Comparison of ENCODE assay signal across 8 mouse cellular contexts in genomic region chr7:65417231-65418100, GRCm38 (mm10).
DNase-seq lines count a peak whose midpoint lies in the region; ATAC-seq and TF ChIP-seq lines count a peak whose summit lies in the region.

No protein-coding gene starts in this region.

- intact Hi-C loops in gastrocnemius, adult 2 months (cut with DNase I) = no loop called here

- H3K36me3 ChIP-seq in embryonic facial prominence, embryonic 10.5 days (replicated peaks) = no peaks in the 10 kb centered on the region
- H3K36me3 ChIP-seq in hindbrain, embryonic 13.5 days = no peaks in the 10 kb centered on the region
- H3K36me3 ChIP-seq in liver, embryonic 12.5 days = no peaks in the 10 kb centered on the region
- no peaks in the 10 kb centered on the region for H3K36me3 ChIP-seq in forebrain, embryonic 16.5 days (ENCODE audit: control insufficient read depth, insufficient read depth)

- H3K4me1 ChIP-seq in embryonic facial prominence, embryonic 10.5 days = peaks cover 35% of the 10 kb centered on the region
- H3K4me1 ChIP-seq in hindbrain, embryonic 13.5 days (replicated peaks) = peaks cover 27% of the 10 kb centered on the region
- peaks cover 20% of the 10 kb centered on the region for H3K4me1 ChIP-seq in liver, embryonic 12.5 days
- peaks cover 10% of the 10 kb centered on the region for H3K4me1 ChIP-seq in forebrain, embryonic 16.5 days (replicated peaks; ENCODE audit: control insufficient read depth, insufficient read depth, low read length)

- WGBS in embryonic facial prominence, embryonic 10.5 days = 56% methylated on average over 10 of the region's 10 CpGs
- WGBS in hindbrain, embryonic 13.5 days = 34% methylated on average over 10 of the region's 10 CpGs
- 27% methylated on average over 10 of the region's 10 CpGs for WGBS in liver, embryonic 12.5 days (ENCODE audit: insufficient replicate concordance)
- WGBS in forebrain, embryonic 16.5 days = 59% methylated on average over 10 of the region's 10 CpGs

- H3K9me3 ChIP-seq in embryonic facial prominence, embryonic 10.5 days = no peaks in the 10 kb centered on the region
- H3K9me3 ChIP-seq in hindbrain, embryonic 13.5 days = no peaks in the 10 kb centered on the region
- H3K9me3 ChIP-seq in liver, embryonic 12.5 days (replicated peaks) = no peaks in the 10 kb centered on the region
- no peaks in the 10 kb centered on the region for H3K9me3 ChIP-seq in forebrain, embryonic 16.5 days (ENCODE audit: control insufficient read depth, low read length)

- DNase-seq in gastrocnemius, adult 2 months = peak; percentile 22
- DNase-seq in gastrocnemius, postnatal 10 days = no peak
- DNase-seq in embryonic facial prominence, embryonic 10.5 days (ENCODE audit: low spot score) = no peak
- DNase-seq in spleen, postnatal 4 days (ENCODE audit: low spot score in 2 of 2) = no peak
- no peak for DNase-seq in c-Kit-positive CD71-positive TER-119-positive erythroid progenitor cells, embryonic 14.5 days (ENCODE audit: low spot score)

- H3K4me3 ChIP-seq in gastrocnemius, adult 2 months = peak overlapping the region; percentile 45
- H3K4me3 ChIP-seq in embryonic facial prominence, embryonic 10.5 days = no peak overlapping the region
- no peak overlapping the region for H3K4me3 ChIP-seq in hindbrain, embryonic 13.5 days
- H3K4me3 ChIP-seq in liver, embryonic 12.5 days = no peak overlapping the region
- no peak overlapping the region for H3K4me3 ChIP-seq in forebrain, embryonic 16.5 days (replicated peaks; ENCODE audit: low read length)

- H3K27ac ChIP-seq in gastrocnemius, adult 2 months = peak overlapping the region; percentile 84
- 0 out of 2 replicates have a peak overlapping the region, but pooled peaks have one; percentile 32 for H3K27ac ChIP-seq in embryonic facial prominence, embryonic 10.5 days (replicated peaks)
- H3K27ac ChIP-seq in hindbrain, embryonic 13.5 days = peak overlapping the region; percentile 80
- H3K27ac ChIP-seq in liver, embryonic 12.5 days = 0 out of 2 replicates have a peak overlapping the region, but pooled peaks have one; percentile 14
- no peak overlapping the region; the same call in none of the 2 replicates for H3K27ac ChIP-seq in forebrain, embryonic 16.5 days (ENCODE audit: low read length)

- no peak for ATAC-seq in hindbrain, embryonic 13.5 days (ENCODE audit: low FRiP score)
- no peak for ATAC-seq in liver, embryonic 12.5 days
- no peak for ATAC-seq in forebrain, embryonic 16.5 days

- no peak overlapping the region for H3K4me2 ChIP-seq in hindbrain, embryonic 13.5 days
- H3K4me2 ChIP-seq in liver, embryonic 12.5 days = no peak overlapping the region
- no peak overlapping the region for H3K4me2 ChIP-seq in forebrain, embryonic 16.5 days (ENCODE audit: low read length)

- no peak overlapping the region for H3K9ac ChIP-seq in hindbrain, embryonic 13.5 days
- H3K9ac ChIP-seq in liver, embryonic 12.5 days = no peak overlapping the region
- no peak overlapping the region for H3K9ac ChIP-seq in forebrain, embryonic 16.5 days (replicated peaks; ENCODE audit: low read depth, low read length)

- H3K27me3 ChIP-seq in embryonic facial prominence, embryonic 10.5 days (replicated peaks; ENCODE audit: low read depth, poor library complexity, severe bottlenecking) = no peaks in the 10 kb centered on the region
- H3K27me3 ChIP-seq in hindbrain, embryonic 13.5 days = no peaks in the 10 kb centered on the region
- no peaks in the 10 kb centered on the region; the same call in 1 of the 2 replicates for H3K27me3 ChIP-seq in liver, embryonic 12.5 days (replicated peaks)
- H3K27me3 ChIP-seq in forebrain, embryonic 16.5 days (replicated peaks; ENCODE audit: control insufficient read depth, insufficient read depth, low read length) = no peaks in the 10 kb centered on the region

- no peak for TF ChIP-seq CTCF in gastrocnemius, adult 2 months (IDR thresholded peaks at IDR 0.05)
